Mouse (Mus musculus): Measurements from ENCODE around the gene Antxr1.

Gene Antxr1

DNA sequence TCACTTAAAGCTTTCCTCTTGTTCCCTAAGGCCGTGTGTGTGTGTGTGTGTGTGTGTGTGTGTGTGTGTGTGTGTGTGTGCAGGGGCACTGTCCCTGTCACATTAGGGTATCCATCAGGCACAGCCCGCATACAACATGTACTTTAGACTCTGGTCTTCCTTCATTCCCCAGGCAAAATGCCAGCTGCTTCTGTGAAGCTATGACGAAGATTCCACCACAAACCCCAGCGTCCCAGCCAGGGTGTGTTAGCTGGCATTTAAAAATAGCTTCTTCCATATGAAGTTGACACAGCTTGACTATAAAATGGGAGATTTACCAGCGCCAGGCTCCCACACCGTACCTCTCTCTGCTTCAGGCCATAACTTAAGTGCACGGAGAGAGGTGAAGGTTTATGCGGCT lies 152.5 kb downstream of the Antxr1 start:
- no peak for DNase-seq

GRCm38 (mm10) chr6:87182736-87183135 lies 152.9 kb downstream of the Antxr1 start:
- no peak for DNase-seq

- DNase-seq = no peak
Observed at GRCm38 (mm10) chr6:87171461-87171860, 164.2 kb downstream of the Antxr1 start.

DNA sequence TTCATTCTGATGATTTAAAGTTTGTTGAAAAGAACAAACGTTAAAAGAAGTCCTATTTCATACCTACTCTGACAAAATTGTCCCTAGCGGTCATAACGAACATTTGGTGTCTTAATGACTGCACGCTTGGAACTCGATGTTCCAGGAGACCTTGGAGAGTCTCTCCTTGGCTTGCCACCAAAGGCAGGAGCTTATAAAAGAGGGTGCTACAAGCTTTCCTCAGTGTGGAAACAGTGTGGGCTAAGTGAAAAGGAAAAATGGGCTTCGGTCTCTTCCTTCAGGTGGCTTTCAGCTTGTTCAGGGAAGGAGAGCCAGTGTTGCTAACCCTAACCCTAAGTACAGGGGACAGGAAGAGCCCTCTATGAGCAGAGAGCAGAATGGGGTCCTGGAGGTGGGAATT lies 164.7 kb downstream of the Antxr1 start:
- DNase-seq = no peak

GRCm38 (mm10) chr6:87170277-87170676 lies 165.3 kb downstream of the Antxr1 start:
- no peak for DNase-seq

GRCm38 (mm10) chr6:87168021-87168420 lies 167.6 kb downstream of the Antxr1 start:
- no peak for DNase-seq

DNA sequence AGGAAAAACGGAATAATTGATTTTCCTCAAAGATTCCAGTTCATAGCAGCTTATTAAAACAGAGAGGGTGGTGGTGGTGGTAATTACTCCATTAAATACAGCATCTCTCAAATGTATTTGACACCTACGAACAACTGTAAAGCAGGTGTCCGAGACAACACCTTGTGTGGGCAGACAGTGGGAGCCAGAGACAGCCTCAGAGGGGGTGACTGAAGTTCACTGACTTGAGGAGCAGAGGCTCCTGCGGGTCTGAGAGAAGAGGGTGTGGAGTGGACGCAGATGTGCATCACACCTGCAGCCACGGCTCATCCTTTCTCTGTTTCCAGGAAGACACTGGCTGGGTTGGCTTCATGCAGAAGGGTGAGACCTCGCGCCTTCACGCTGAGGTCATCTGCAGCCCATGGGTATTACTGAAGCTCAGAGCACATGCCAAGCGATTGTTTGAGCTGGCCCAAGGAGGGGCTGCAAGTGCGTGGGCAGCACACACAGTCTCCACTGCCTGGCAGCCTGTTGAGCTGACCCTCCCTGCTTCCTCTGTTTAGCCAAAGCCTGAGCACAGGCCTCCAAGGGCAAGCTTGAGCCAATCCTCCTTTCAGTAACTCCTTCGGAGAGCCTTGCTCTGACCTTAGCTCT lies 168.8 kb downstream of the Antxr1 start:
- no peak for DNase-seq

DNA sequence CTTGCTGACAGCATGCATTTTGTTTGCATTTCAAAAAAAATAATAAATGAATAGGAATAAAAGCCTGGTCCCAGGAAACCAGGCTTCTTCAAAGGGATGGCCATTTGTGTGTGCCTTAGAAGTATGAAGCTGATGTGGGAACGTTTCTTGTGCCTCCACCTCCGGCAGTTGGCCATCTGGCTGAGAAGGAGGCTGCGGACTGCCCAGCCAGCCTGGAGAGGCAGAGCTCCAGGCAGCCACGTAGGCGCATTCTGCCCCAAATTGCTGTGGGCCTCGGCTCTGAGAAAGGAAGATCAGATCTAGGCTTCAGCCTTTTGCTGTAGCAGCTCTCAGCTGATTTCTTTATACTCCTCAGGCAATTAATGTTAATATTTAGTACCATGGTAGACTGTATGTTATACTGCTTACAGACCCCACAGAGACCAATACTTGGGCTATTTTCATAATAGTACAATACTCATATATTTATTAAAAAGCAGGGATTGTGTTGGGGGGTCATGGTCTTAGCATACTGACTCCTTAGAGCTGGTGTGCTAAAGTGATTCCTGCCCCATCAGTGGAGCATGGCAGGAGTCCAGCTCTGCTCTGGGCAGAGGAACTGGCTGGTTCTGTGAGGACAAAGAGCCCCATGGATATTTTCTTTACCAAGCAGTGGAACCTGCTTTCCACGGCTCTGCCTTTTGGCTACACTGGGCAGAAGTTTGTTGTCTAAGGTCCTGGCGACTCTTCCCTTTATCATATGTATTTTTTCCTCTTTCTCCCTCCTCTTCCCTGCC lies 169.9 kb downstream of the Antxr1 start:
- no peak for DNase-seq

DNA sequence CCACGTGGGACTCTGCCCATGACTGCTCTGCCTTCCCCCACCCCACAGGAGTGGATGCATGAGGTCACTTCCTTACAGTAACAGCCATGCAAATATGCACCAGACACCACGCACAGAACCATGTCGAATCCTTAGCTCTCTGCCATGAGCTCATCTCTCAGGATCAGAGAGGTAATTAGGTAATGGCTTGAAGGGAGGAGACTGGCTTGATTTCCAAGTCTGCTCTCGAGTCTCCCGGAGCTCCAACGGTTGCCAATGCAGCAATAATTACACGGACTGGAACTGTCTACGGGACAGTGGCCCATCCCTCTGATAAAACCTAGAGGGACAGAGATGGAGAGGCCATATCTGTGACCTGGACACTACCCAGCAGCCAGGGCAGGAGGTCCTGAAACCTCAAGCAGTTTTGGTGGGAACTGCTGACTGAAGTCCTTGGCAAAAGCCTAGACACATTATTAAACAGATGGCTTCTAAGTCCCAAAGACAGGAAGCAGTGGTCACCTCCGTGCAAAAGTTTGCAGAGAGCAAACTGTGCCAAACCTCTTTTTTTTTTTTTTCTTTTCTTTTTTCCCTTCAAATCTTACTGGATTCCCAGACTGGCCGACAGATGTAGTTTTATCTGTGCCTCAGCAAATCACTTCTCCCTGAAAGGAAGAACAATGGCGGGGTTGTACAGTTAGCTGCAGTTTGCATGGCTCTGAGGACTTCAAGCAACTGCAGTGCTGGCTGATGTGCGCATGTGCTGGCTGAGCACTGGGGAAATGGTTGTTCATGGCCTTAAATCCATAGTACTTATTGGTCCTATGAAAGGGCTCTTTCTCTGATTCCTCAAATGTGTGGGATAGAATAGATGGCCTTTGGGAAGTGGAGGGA lies 174.0 kb downstream of the Antxr1 start:
- no peak for DNase-seq

DNA sequence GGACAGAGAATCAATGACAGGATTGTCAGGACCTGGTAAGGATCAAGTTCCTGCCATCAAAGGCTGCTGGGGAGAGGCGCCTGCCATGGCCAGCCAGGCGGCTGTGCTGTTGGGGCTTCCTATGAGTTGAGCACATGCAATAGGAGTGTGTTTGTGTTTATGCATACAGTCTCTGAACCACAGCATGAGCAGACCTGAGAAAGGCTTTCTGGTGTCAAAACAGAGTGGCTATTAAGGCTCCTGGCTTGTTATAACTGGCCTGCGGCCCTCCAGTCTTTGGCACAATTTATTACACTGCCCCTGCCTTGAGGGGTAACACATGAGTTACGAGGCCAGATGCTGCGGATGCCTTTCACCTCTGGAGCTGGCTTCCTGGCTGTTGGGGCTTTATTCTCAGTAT lies 175.4 kb downstream of the Antxr1 start:
- DNase-seq = peak; percentile 49

GRCm38 (mm10) chr6:87158062-87158623 lies 177.5 kb downstream of the Antxr1 start:
- DNase-seq = no peak

DNA sequence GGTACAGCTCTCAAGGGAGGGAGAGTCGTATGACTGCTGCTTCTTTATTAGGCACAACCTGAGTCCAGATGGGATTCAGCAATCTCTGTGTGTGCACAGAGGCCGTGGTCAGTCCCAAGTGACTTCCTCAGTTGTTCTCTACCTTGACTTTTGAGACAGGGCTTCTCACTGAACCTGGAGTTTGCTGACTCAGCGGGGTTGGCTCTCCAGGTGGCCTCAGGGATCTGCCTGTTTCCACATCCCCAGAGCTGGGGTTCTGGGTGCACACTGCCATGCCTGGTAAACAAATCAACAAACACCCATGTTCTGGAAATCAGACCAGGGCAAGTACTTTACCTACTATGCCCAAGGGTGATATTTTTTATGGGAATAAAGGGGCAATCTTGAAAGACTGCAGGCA lies 181.8 kb downstream of the Antxr1 start:
- DNase-seq = no peak

- no peak for DNase-seq
Observed at GRCm38 (mm10) chr6:87153231-87153580, 182.4 kb downstream of the Antxr1 start.

- no peak for DNase-seq
Observed at GRCm38 (mm10) chr6:87152461-87153230, 183.0 kb downstream of the Antxr1 start.

GRCm38 (mm10) chr6:87151427-87151826 lies 184.2 kb downstream of the Antxr1 start:
- DNase-seq = peak; percentile 22

GRCm38 (mm10) chr6:87150471-87150870 lies 185.2 kb downstream of the Antxr1 start:
- DNase-seq = no peak

DNA sequence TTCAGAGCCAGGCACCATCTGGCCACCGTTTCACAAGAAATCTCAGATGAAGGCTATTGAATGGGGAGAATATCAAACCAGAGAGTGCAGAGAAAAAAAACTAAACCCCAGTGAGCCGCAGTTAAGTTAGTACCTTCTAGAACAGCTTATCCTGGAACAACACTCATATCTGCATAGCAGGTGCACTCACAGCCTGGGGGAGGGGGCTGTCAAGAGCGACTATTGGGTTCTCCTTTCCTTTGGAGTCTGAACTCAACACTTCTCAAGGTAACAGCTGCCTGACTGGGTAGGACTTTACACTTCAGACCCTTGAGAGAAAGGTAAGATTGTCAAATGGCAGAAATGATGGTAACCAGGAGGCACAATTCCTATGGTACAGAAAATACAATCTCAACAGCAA lies 187.7 kb downstream of the Antxr1 start:
- DNase-seq = no peak

DNA sequence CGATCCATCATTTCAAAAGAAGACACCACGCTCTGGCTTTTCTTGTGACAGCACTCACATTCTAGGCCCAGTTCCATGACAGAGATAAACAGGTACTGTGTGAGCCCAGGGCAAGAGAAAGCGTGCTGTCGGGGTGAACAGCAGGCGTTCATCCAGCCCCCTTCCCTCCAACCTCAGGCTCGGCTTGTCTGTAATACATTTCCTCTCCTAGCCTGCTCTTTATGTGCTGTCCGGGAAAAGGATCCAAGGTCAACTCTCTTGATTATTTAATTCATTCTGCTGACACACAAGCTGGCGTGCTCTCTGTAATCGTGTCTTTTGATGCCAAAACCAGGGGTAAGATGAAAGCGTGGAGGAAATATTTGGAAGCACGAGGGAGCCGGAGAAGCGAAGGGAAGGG lies 192.0 kb downstream of the Antxr1 start:
- DNase-seq = no peak

DNA sequence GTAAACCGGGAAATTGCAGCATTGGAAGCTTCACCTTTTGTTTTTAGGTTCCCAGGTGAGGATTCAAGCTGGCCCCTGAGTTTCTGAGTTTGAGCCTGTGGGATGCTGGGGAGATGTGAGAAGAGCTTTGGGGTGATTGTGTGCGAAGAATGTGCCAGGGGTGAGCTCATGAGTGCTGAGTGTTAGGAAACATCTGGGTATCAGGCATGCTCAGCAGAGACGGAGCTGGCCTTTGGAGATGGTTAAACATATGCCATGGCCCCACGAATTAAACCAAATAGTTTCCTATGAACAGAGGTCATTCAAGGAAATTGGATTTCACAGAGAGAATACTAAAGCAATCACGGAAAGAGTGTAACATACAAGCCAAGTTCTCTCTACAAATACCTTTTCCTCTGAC lies 193.4 kb downstream of the Antxr1 start:
- DNase-seq = no peak

DNA sequence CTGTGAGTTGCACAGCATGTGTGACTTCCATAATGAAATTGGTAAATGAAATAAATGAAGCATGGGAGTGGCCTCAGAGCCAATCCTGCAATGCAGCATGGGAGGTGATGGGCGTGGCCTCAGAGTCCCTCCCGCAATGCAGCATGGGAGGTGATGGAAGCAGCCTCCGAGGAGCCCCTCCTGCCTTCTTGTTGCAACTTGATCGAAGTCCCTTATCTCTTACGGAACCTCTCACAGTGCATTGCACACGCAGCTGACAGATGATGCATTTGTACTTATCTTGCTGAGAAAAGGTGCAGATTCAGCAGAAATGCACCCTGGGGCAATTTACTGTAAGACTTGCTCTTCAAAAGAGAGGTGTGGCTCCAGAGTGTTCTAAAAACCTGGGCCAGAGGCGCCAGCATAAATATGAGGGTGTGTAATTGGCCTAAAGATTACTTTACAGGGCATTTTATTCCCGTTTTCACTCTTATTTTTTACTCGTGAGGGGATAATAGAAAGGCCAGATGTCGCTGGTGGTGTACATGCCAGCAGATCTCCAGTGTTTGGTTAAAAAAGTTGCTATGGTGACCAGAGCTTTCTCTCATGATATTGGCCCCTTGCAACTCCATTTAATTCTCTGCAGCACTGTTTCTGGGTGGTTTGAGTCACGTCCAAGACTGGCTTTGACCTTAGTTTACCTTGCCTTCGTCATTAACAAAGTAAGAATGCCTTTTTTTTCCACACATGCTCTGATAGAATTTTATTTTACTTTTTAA lies 195.6 kb downstream of the Antxr1 start:
- no peak for DNase-seq

DNA sequence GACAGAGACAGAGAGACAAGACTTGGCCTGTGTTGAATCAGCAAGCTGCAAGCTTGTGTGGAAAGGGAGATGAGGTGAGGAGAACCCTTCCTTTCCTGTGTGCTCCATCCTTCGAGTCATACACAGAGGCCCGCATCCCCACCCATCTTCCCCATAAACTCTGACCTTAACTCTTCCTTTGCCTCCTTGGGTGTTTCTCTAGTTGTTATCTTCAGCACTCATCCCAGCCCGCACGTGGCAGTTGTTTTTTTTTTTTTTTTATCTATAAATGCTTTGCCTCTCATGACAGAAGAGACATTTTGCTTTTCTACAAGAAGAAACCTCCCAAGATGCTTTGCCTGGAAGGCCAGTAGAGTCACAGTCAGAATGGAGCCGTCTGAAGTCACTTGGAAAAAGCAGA lies 197.1 kb downstream of the Antxr1 start:
- DNase-seq = no peak
